Comparison of ENCODE assay signal across 16 mouse cellular contexts in genomic region chr8:94076461-94077192, GRCm38 (mm10).
"Had no signal": no experiment of that assay in that cellular context is flagged by ENCODE, and none has a peak within 500 bp of the region (broad histone marks: within the 10 kb centered on the region; RNA-seq: fewer than 3 reads in every experiment).

No protein-coding gene starts in this region.

- H3K4me3 ChIP-seq: kidney, embryonic 15.5 days; limb, embryonic 15.5 days; liver, embryonic 12.5 days; midbrain, embryonic 10.5 days; midbrain, embryonic 15.5 days; stomach, embryonic 15.5 days had no signal

- H3K4me1 ChIP-seq: kidney, embryonic 15.5 days; limb, embryonic 15.5 days; liver, embryonic 12.5 days; midbrain, embryonic 10.5 days; midbrain, embryonic 15.5 days; stomach, embryonic 15.5 days had no signal

- H3K36me3 ChIP-seq: liver, embryonic 12.5 days; stomach, embryonic 15.5 days had no signal

- H3K9ac ChIP-seq: kidney, embryonic 15.5 days; limb, embryonic 15.5 days; liver, embryonic 12.5 days; lung, embryonic 14.5 days; midbrain, embryonic 15.5 days; stomach, embryonic 15.5 days had no signal

- H3K9me3 ChIP-seq: kidney, embryonic 15.5 days; limb, embryonic 15.5 days; liver, embryonic 12.5 days; midbrain, embryonic 10.5 days; midbrain, embryonic 15.5 days; stomach, embryonic 15.5 days had no signal

- H3K27me3 ChIP-seq: kidney, embryonic 15.5 days; limb, embryonic 15.5 days; liver, embryonic 12.5 days; midbrain, embryonic 15.5 days; stomach, embryonic 15.5 days had no signal

- DNase-seq: kidney, adult 2 months; kidney, postnatal 25 days; layer of hippocampus, adult 9-11 months; layer of hippocampus, postnatal 36 days; lung, embryonic 14.5 days; lung, postnatal 10 days; right cerebral cortex, postnatal 14 days; thymus, adult 2 months; thymus, postnatal 25 days had no signal

- H3K27ac ChIP-seq: kidney, embryonic 15.5 days; limb, embryonic 15.5 days; liver, embryonic 12.5 days; macrophage; midbrain, embryonic 10.5 days; midbrain, embryonic 15.5 days; stomach, embryonic 15.5 days had no signal

- H3K4me2 ChIP-seq: kidney, embryonic 15.5 days; limb, embryonic 15.5 days; liver, embryonic 12.5 days; lung, embryonic 14.5 days; midbrain, embryonic 15.5 days; stomach, embryonic 15.5 days had no signal

- ATAC-seq: liver, embryonic 12.5 days; midbrain, embryonic 15.5 days had no signal
